Mouse (Mus musculus) embryonic facial prominence, embryonic 11.5 days (tissue): ENCODE results near the gene Cgnl1. TPM values are rescaled to one million over a fixed set of nuclear protein-coding genes. Genes with fewer than 3 reads are reported as not detected.

Experiments
- ATAC-seq: fragments of 200-750 bp; cut with Nextera tagmentation; replicated peaks from 2 replicates; pipeline ENCODE4 v1.8.0; 2017; ENCODE audit warnings: low read depth; ENCODE audit not compliant: insufficient number of reproducible peaks, low FRiP score, low TSS enrichment
- DNase-seq: peaks from one replicate; pipeline ENCODE4 v3.0.0-alpha.2; 2015; ENCODE audit warnings: low spot score
- H3K27ac ChIP-seq: fragments of 300-500 bp; sonication (generic); replicated peaks from 2 replicates; pipeline ENCODE4 v1.5.1; 2014; ENCODE audit warnings: mild to moderate bottlenecking, low read depth, low read length, control low read depth
- H3K27me3 ChIP-seq: fragments of 300-500 bp; sonication (generic); 2 replicates; pipeline ENCODE4 v1.6.1; 2014; ENCODE audit warnings: mild to moderate bottlenecking, low read length, moderate library complexity, mixed read lengths; ENCODE audit not compliant: control insufficient read depth, insufficient read depth
- H3K36me3 ChIP-seq: fragments of 300-500 bp; sonication (generic); replicated peaks from 2 replicates; pipeline ENCODE4 v1.6.1; 2014; ENCODE audit warnings: low read depth, mild to moderate bottlenecking, low read length, moderate library complexity, mixed read lengths; ENCODE audit not compliant: control insufficient read depth, insufficient read depth
- H3K4me1 ChIP-seq: fragments of 300-500 bp; sonication (generic); 2 replicates; pipeline ENCODE4 v1.6.1; 2014; ENCODE audit warnings: low read length, mixed read lengths; ENCODE audit not compliant: control insufficient read depth, insufficient read depth
- H3K4me2 ChIP-seq: fragments of 300-500 bp; sonication (generic); 2 replicates; pipeline ENCODE4 v1.6.1; 2014; ENCODE audit warnings: low read depth, mild to moderate bottlenecking, control low read depth, low read length, moderate library complexity
- H3K4me3 ChIP-seq: fragments of 300-500 bp; sonication (generic); 2 replicates; pipeline ENCODE4 v1.5.1; 2014; ENCODE audit warnings: low read depth, low read length, control low read depth
- H3K9ac ChIP-seq: fragments of 300-500 bp; sonication (generic); replicated peaks from 2 replicates; pipeline ENCODE4 v1.6.1; 2014; ENCODE audit warnings: mild to moderate bottlenecking, control low read depth, low read length
- H3K9me3 ChIP-seq: fragments of 300-500 bp; sonication (generic); replicated peaks from 2 replicates; pipeline ENCODE4 v1.6.1; 2016; ENCODE audit warnings: mild to moderate bottlenecking, low read length, inconsistent platforms, mixed read lengths; ENCODE audit not compliant: control insufficient read depth
- WGBS: fragments of 180-500 bp; shearing (Covaris S2); extraction: QIAGEN DNeasy Blood & Tissue Kit; methylation state at CpG from one replicate; pipeline ENCODE4 v1.1.7; 2014; 5-methylcytosine and 5-hydroxymethylcytosine counted together
- polyA plus RNA-seq: library from polyadenylated mRNA; unstranded; fragments of >200 nt; fragmentation: Nextera tagmentation; extraction: Ambion mirVana; gene quantifications from 2 replicates; pipeline ENCODE4 v1.2.1, GENCODE M21; 2014

The Cgnl1 gene
- polyA plus RNA-seq, 1 experiment from 2014 or later: 5.4 TPM

DNA sequence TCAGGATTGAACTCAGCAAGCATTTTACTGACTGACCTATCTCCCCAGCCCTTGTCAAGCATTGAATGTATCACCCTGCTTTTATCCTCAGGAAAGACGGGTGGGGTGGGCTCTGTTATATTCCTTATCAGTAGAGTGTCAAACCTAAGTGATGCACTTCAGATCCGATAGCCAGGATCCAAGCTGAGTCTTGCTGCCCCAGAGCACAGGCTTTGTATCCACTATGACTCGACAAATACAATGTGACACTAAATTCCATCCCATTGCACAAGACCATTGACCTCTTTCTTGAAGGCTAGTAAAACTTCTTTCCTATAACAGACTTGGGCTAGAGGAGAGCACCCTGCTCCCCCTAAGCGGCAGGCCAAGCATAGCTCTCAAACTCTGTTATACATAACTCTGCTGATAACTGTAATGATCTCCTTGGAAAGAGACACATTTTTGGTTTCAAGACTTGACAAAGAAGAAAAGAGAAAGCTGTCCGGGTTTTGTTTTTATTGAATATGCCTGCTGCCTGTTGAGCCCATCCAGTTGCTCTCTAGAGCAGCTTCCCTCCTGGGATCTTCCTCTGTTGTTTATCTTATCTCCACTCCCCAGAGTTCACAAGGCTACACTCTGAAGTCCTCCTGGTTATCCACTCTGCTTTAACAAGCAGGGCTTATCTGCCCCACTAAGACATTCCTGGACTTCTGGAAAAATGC is 94.3 kb downstream of the Cgnl1 start:
- Histone ChIP-seq H3K4me1 (no peaks in the 10 kb centered on the region), H3K9me3 (no peaks in the 10 kb centered on the region), H3K27ac (no peak overlapping the region), H3K36me3 (no peaks in the 10 kb centered on the region), H3K4me2 (no peak overlapping the region), H3K4me3 (no peak overlapping the region), H3K27me3 (no peaks in the 10 kb centered on the region), H3K9ac (no peak overlapping the region)
- no peak for DNase-seq
- 79% methylated on average over 5 of the region's 5 CpGs for WGBS
- no peak for ATAC-seq

GRCm38 (mm10) chr9:71675799-71676414 is 95.5 kb downstream of the Cgnl1 start:
- H3K27ac ChIP-seq: no peak overlapping the region
- 65% methylated on average over 3 of the region's 3 CpGs for WGBS
- no peak for ATAC-seq

GRCm38 (mm10) chr9:71675216-71675615 is 96.2 kb downstream of the Cgnl1 start:
- no peaks in the 10 kb centered on the region for H3K9me3 ChIP-seq
- DNase-seq: no peak

More at GRCm38 (mm10) chr9:71675799-71676414, 95.5 kb downstream of the Cgnl1 start:
- Histone ChIP-seq H3K27me3 (no peaks in the 10 kb centered on the region), H3K9me3 (no peaks in the 10 kb centered on the region), H3K4me2 (no peak overlapping the region), H3K4me1 (no peaks in the 10 kb centered on the region), H3K9ac (no peak overlapping the region), H3K36me3 (no peaks in the 10 kb centered on the region), H3K4me3 (no peak overlapping the region)
- DNase-seq: no peak

GRCm38 (mm10) chr9:71674476-71674875 is 96.9 kb downstream of the Cgnl1 start:
- no peak overlapping the region for H3K4me3 ChIP-seq

More at GRCm38 (mm10) chr9:71675216-71675615, 96.2 kb downstream of the Cgnl1 start:
- no peaks in the 10 kb centered on the region for H3K36me3 ChIP-seq
- no peak overlapping the region for H3K9ac ChIP-seq
- WGBS: 83% methylated on average over 2 of the region's 2 CpGs
- H3K27ac ChIP-seq: no peak overlapping the region
- no peak overlapping the region for H3K4me3 ChIP-seq
- H3K27me3 ChIP-seq: no peaks in the 10 kb centered on the region
- no peak for ATAC-seq
- no peak overlapping the region for H3K4me2 ChIP-seq
- no peaks in the 10 kb centered on the region for H3K4me1 ChIP-seq

DNA sequence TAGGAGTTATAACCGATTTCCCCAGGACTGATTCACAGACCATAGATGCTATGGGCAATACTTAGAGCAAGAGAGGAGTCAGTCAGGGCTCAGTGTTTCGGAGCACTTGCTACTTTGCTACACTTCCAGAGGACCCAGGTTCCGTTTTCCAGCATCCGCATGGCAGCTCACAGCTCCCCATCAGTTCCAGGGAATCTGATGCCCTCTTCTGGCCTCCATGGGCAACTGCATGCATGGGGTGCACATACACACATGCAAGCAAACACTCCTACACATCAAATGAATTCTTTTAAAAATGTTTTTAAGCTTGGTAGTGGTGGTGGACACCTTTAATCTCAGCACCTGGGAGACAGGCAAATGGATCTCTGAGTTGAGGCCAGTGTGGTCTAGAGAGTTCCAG is 98.9 kb downstream of the Cgnl1 start:
- Histone ChIP-seq H3K27me3 (no peaks in the 10 kb centered on the region), H3K4me1 (no peaks in the 10 kb centered on the region), H3K9me3 (no peaks in the 10 kb centered on the region), H3K9ac (no peak overlapping the region), H3K27ac (no peak overlapping the region), H3K4me3 (no peak overlapping the region), H3K4me2 (no peak overlapping the region), H3K36me3 (no peaks in the 10 kb centered on the region)
- no peak for DNase-seq
- ATAC-seq: no peak
- 92% methylated on average over 4 of the region's 4 CpGs for WGBS

More at GRCm38 (mm10) chr9:71674476-71674875, 96.9 kb downstream of the Cgnl1 start:
- Histone ChIP-seq H3K27me3 (no peaks in the 10 kb centered on the region), H3K36me3 (no peaks in the 10 kb centered on the region), H3K4me1 (no peaks in the 10 kb centered on the region), H3K4me2 (no peak overlapping the region), H3K9ac (no peak overlapping the region), H3K9me3 (no peaks in the 10 kb centered on the region), H3K27ac (no peak overlapping the region)
- 60% methylated on average over 5 of the region's 5 CpGs for WGBS
- ATAC-seq (no peak), DNase-seq (no peak)

- Histone ChIP-seq H3K4me1 (no peaks in the 10 kb centered on the region; the same call in 1 of the 2 replicates), H3K9me3 (no peaks in the 10 kb centered on the region), H3K36me3 (no peaks in the 10 kb centered on the region), H3K27me3 (no peaks in the 10 kb centered on the region), H3K27ac (no peak overlapping the region), H3K9ac (no peak overlapping the region), H3K4me2 (no peak overlapping the region), H3K4me3 (no peak overlapping the region)
- WGBS: 80% methylated on average over 5 of the region's 5 CpGs
- ATAC-seq (no peak), DNase-seq (no peak)
Measured at GRCm38 (mm10) chr9:71670677-71671076, 100.7 kb downstream of the Cgnl1 start.

DNA sequence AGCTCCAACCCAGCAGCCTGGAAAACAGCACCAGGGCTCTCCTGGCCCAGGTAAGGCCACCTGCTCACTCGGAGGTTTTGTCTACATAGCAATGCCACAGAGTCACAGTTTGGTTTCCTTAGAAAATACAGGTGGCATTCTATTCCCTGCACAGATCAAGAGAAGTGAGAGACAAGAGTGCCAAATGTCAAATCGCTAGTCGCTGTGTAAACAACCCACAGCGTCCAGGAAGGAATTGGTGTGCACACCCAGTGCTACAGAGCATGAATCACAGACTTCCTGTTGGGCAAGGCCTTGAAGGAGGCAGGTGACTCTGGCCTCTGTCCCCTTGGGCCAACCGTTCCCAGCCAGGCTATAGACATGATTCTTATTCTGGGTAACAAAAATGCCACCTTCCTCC is 103.8 kb downstream of the Cgnl1 start:
- ATAC-seq: no peak
- H3K27ac ChIP-seq: no peak overlapping the region
- DNase-seq: no peak
- no peak overlapping the region for H3K4me2 ChIP-seq
- 56% methylated on average over 5 of the region's 5 CpGs for WGBS
- H3K4me3 ChIP-seq: no peak overlapping the region
- no peak overlapping the region for H3K9ac ChIP-seq
- H3K9me3 ChIP-seq: no peaks in the 10 kb centered on the region
- H3K27me3 ChIP-seq: no peaks in the 10 kb centered on the region
- H3K4me1 ChIP-seq: no peaks in the 10 kb centered on the region; the same call in 1 of the 2 replicates
- no peaks in the 10 kb centered on the region for H3K36me3 ChIP-seq

DNA sequence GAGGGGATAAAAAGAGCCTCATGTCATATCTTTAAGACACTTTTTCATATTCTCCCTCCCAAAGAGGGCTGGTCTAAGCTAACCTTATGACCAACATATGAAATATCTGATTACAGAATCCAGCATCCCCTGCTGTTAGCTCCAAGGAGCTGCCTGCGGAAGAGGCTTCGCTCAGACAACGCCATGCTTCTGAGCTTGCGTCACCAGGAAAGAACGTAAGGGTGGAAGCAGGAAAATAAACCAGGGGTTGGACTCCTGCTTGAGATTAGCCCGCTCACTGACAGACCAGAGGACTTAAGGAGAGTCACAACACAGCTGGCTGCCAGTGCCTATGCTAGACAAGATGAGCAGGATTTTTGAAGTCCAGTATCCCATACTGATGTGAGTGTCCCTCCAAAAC is 105.0 kb downstream of the Cgnl1 start:
- no peak overlapping the region; the same call in 1 of the 2 replicates for H3K27ac ChIP-seq

More for the DNA sequence above, 105.0 kb downstream of the Cgnl1 start:
- Histone ChIP-seq H3K36me3 (no peaks in the 10 kb centered on the region), H3K4me3 (no peak overlapping the region), H3K27me3 (no peaks in the 10 kb centered on the region), H3K4me1 (no peaks in the 10 kb centered on the region; the same call in 1 of the 2 replicates), H3K4me2 (no peak overlapping the region), H3K9ac (no peak overlapping the region), H3K9me3 (no peaks in the 10 kb centered on the region)
- DNase-seq: no peak
- no peak for ATAC-seq
- 64% methylated on average over 6 of the region's 6 CpGs for WGBS
